Mouse (Mus musculus) olfactory bulb, adult 2 months (tissue): ENCODE measurements around the gene Oprm1. TPM values are rescaled to one million over a fixed set of nuclear protein-coding genes. Genes with fewer than 3 reads are reported as not detected.

Experiments used
- H3K27ac ChIP-seq: fragments of 200-500 bp; 2 replicates; pipeline ENCODE4 v1.5.1; 2012; ENCODE audit warnings: low read depth, low read length; ENCODE audit not compliant: insufficient read depth
- H3K4me1 ChIP-seq: fragments of 200-500 bp; 2 replicates; pipeline ENCODE4 v1.6.1; 2012; ENCODE audit warnings: low read length; ENCODE audit not compliant: control insufficient read depth, insufficient read depth
- H3K4me3 ChIP-seq: fragments of 200-500 bp; 2 replicates; pipeline ENCODE4 v1.5.1; 2012; ENCODE audit warnings: mild to moderate bottlenecking, low read depth, low read length, moderate library complexity; ENCODE audit not compliant: insufficient read depth
- CTCF ChIP-seq: fragments of 200-500 bp; IDR thresholded peaks from 2 replicates; pipeline ENCODE4 v1.5.1; 2012; ENCODE audit warnings: low read depth, mild to moderate bottlenecking, low read length, moderate library complexity; ENCODE audit not compliant: insufficient read depth
- POLR2A ChIP-seq: fragments of 200-500 bp; IDR thresholded peaks from 2 replicates; pipeline ENCODE4 v1.6.1; 2012; ENCODE audit warnings: mild to moderate bottlenecking, low read depth, low read length, moderate library complexity; ENCODE audit not compliant: insufficient read depth
- WGBS: fragments of 180-500 bp; shearing (Covaris S2); methylation state at CpG from one replicate; pipeline ENCODE4 v1.1.7; 2018; 5-methylcytosine and 5-hydroxymethylcytosine counted together
- polyA plus RNA-seq: library from polyadenylated mRNA; stranded (reverse); fragments of >200 nt; gene quantifications from 2 replicates; pipeline ENCODE4 v1.2.4, GENCODE M21; 2012; ENCODE audit warnings: low replicate concordance; ENCODE audit not compliant: missing spikeins, insufficient read depth, insufficient read length

The Oprm1 gene
- polyA plus RNA-seq, 1 experiment: not detected

DNA sequence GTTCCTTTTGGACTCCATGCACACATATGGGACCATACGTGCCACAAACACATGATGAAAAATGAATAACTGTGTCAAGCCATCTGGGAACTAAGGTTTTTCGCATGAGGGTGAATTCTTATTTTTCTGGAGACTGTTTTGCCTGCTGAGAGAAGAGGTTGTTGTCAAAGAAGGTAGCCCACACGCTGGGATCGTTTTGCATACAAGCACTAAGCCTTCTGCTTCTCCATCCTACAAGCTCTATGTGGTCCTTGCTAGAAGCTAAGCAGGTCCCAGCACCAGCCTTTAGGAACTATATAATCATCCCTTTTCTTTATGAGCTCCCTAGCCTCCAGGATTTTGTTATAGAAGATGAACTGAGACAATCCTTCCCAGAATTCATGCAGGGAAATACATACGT lies 200.5 kb downstream of the Oprm1 start:
- no peak overlapping the region for H3K27ac ChIP-seq

DNA sequence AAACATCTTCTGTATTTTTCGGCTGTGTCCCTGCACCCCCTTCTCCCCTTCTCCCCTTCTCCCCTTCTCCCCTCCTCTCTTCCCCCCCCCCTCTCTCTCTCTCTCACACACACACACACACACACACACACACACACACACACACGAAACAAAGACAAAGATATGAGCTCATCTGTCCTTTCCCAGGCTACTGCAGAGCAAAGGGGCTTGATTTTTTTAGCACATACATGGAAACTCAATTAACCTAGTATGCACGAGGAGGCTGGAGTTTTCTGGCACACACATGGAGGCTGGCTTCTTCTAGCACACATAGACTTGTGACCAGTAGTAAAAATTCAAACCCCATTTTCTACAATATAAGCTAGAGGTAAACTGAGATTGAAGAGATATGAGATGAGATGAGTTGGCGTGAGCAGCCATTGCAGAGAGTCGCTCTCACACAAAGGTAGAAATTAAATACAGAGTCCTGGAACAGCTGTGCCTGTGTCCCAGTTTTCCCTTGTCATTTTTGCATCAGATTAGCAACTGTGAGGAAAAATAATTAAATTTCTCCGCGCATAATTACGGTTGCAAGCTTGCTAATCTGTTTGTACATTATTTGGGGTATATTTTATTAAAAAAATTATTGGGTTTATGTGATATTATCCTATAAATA lies 209.4 kb downstream of the Oprm1 start:
- no peak for TF ChIP-seq POLR2A
- no peak for TF ChIP-seq CTCF
- H3K4me3 ChIP-seq: no peak overlapping the region

More for the DNA sequence above, 200.5 kb downstream of the Oprm1 start:
- Histone ChIP-seq H3K4me3 (no peak overlapping the region), H3K4me1 (no peaks in the 10 kb centered on the region)
- 73% methylated on average over 5 of the region's 5 CpGs for WGBS
- no peak for TF ChIP-seq POLR2A
- TF ChIP-seq CTCF: no peak

DNA sequence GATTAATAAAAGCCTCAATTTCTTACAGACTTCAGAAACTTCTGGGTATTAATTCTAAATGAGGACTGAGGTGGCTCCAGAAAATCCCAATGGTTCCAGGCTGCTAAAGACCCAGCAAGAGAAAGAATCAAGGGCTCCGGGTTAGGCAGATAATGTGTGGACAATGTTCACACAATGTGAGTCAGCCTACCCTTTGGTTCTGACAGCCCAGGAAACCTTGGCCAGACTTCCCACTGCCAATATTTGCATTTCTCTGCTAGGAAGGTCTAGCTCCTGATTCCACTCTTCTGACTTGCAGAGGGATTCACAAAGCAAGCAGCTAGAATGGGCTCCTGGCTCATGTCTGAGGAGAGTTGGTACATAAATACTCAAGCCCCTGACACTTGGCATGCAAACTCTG lies 210.0 kb downstream of the Oprm1 start:
- WGBS: 26% methylated on average over 1 of the region's 1 CpGs
- H3K27ac ChIP-seq: 0 out of 2 replicates have a peak overlapping the region, but pooled peaks have one; percentile 29
- TF ChIP-seq CTCF (no peak), POLR2A (no peak)
- H3K4me3 ChIP-seq: no peak overlapping the region
- H3K4me1 ChIP-seq: peaks cover 2% of the 10 kb centered on the region; the same call in 1 of the 2 replicates

More for the DNA sequence above, 209.4 kb downstream of the Oprm1 start:
- WGBS: 56% methylated on average over 8 of the region's 8 CpGs
- peaks cover 2% of the 10 kb centered on the region; the same call in 1 of the 2 replicates for H3K4me1 ChIP-seq
- H3K27ac ChIP-seq: no peak overlapping the region

DNA sequence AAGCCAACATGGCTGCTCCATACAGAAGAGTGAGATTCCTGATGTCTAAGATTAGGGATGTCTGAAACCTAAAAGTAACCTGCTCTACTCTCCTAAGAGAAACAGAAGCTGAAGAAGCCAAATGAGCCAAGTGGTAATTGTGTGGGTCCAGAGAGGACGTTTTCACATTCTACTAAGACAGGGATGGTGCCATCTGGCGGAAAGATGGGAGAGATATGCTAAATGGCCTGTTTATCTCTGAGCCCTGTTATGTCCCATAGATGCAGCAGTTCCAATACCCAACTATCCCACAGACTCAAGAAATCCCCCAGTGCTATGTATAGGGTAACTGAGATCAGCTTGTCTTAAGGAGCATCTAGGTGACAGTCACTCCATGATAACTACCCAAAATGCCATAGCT lies 219.5 kb downstream of the Oprm1 start:
- Histone ChIP-seq H3K4me1 (no peaks in the 10 kb centered on the region), H3K27ac (peak overlapping the region; percentile 73), H3K4me3 (no peak overlapping the region)
- TF ChIP-seq POLR2A: no peak
- TF ChIP-seq CTCF: no peak
- 58% methylated on average over 2 of the region's 2 CpGs for WGBS

DNA sequence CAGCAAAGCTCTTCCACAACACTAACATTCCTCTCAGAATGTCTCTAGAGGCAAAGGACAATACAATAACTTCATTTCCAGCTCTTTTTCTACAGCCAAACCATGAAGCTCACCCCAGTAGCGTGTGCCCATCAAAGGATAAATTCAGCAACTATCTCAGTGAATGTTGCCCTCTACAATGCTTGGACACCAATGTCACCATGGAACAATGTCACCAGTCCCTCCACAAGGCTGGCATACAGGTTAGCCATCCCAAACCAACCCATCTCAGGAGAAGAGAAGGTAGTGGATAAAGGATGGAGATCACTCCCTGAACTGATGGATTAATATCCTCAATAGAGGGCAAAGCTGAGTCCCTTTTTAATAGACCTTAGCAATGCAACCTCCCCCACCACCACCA lies 220.4 kb downstream of the Oprm1 start:
- H3K27ac ChIP-seq: peak overlapping the region; percentile 94
- H3K4me3 ChIP-seq: peak overlapping the region; percentile 30; the same call in 1 of the 2 replicates
- 47% methylated on average over 1 of the region's 1 CpGs for WGBS
- TF ChIP-seq CTCF: no peak
- TF ChIP-seq POLR2A: no peak
- H3K4me1 ChIP-seq: no peaks in the 10 kb centered on the region

DNA sequence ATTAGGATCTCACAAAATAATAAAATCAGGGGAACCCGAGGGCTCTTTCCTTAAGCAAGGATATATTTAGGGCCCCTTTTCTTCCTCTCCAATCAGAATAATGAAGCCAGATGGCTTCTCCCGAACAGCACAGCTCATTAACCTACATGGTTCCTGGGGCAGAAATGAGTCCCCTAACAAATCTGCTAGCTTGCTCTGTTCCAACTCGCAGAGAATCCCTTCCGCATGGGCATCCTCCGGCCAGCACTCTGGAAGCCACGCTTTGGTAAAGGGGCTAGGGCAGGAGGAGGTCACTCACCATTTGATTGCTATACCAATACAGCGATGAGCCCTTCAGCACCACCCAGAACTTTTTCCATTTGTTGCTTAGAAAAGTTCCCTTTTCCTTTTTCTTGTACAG lies 220.9 kb downstream of the Oprm1 start:
- peak overlapping the region; percentile 50 for H3K4me3 ChIP-seq
- WGBS: 37% methylated on average over 7 of the region's 7 CpGs
- peak overlapping the region; percentile 94 for H3K27ac ChIP-seq
- no peaks in the 10 kb centered on the region for H3K4me1 ChIP-seq
- TF ChIP-seq CTCF (no peak), POLR2A (no peak)

DNA sequence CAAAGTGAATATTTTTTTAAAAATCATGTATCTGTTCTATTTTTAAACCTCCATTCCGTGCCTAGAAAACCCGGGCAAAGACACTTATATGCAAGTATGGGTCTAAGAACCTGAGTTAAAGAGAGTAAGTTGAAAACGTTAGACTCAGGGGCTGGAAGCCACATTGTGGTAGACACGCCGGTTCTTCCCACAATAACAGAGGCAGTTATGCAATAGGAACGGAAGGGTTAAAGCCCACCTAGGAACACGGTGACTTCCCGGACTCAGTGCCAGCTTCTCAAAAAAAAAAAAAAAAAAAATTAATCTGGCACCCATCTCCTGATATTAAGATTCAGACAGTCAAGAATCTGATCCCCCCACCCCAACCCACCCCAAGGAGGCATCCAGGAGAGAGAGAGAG lies 221.5 kb downstream of the Oprm1 start:
- WGBS: 17% methylated on average over 8 of the region's 8 CpGs
- TF ChIP-seq POLR2A (no peak), CTCF (no peak)
- H3K27ac ChIP-seq: peak overlapping the region; percentile 94

DNA sequence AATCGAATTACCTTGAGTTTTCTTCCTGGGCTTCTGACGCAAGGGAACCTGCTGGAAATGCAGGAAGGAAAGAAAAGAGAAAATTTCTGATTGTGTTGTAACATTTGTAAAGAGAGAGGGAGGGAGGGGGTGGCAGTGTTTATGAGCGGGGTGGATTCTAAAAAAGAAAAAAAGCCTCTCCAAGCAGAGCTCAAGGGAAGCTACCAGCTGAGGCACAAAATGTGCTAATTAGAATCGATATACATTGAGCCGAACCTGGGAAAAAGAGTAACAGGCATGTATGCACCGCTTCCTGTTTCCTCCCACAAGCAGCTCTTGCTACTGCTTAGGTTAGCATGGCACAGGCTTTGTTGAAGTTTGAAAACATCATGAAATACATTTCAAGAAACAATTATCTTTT lies 221.9 kb downstream of the Oprm1 start:
- Histone ChIP-seq H3K4me1 (no peaks in the 10 kb centered on the region), H3K4me3 (peak overlapping the region; percentile 50), H3K27ac (peak overlapping the region; percentile 94)
- WGBS: 7% methylated on average over 6 of the region's 6 CpGs
- TF ChIP-seq CTCF: no peak
- no peak for TF ChIP-seq POLR2A

More for the DNA sequence above, 221.5 kb downstream of the Oprm1 start:
- no peaks in the 10 kb centered on the region for H3K4me1 ChIP-seq
- H3K4me3 ChIP-seq: peak overlapping the region; percentile 50

DNA sequence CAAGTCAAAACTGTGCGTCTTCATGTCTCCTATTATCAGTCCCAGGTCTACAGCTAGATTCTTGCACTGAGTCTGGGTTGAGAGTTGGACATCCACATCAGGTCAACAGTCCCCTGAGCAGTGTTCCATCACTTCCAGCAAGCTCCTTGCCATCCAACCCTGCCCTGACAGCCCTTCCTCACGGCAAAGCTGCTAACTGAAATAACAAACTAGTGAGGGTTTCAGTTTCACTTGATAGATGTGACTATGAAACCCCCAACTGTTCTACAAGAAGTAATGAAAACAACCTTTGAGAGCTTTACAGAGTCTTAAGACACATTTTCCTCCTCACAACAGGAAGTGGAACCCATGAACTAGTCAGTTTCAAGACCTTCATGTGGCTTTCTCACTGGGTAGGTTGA lies 224.4 kb downstream of the Oprm1 start:
- 81% methylated on average over 2 of the region's 2 CpGs for WGBS
- no peak for TF ChIP-seq POLR2A
- no peak for TF ChIP-seq CTCF
- H3K4me3 ChIP-seq: no peak overlapping the region
- no peaks in the 10 kb centered on the region for H3K4me1 ChIP-seq
- no peak overlapping the region for H3K27ac ChIP-seq
